Mouse (Mus musculus) brain, embryonic 14.5 days (tissue): ENCODE data around the gene Vmn2r113. TPM values are rescaled to one million over a fixed set of nuclear protein-coding genes. Genes with fewer than 3 reads are reported as not detected.
"Not testable (repeated sequence)": the region's sequence is repeated elsewhere in the genome, so short reads cannot be mapped to it uniquely, and the experiment has no call there.

ENCODE experiments used
- DNase-seq: peaks from one replicate; pipeline ENCODE4 v3.0.0-alpha.2; 2011; ENCODE audit warnings: low read depth
- polyA plus RNA-seq: library from polyadenylated mRNA; depleted of rRNA; stranded (reverse); fragments of >200 nt; gene quantifications from 2 replicates; pipeline ENCODE4 v1.2.3, GENCODE M21; 2012; rRNA removed

Gene Vmn2r113
- not detected in 2 replicates for polyA plus RNA-seq

GRCm38 (mm10) chr17:22942684-22943083 is at the start of gene Vmn2r113:
Gene Vmn2r113, plus strand, starts transcription at chr17:22942984.
- DNase-seq = not testable (repeated sequence)

Other genes with a start within 250 kb of the Vmn2r113 start
- gene Zfp945, start 75.8 kb upstream of the Vmn2r113 start, polyA plus RNA-seq = 11.0 and 11.3 TPM in 2 replicates
- not detected in 2 replicates for gene Vmn2r-ps130, start 118.2 kb downstream of the Vmn2r113 start, polyA plus RNA-seq